Mouse (Mus musculus) hematopoietic stem cell, adult 5-6 weeks (primary cell): ENCODE measurements at regions not wholly inside any gene's neighbourhood (a gene's known extent, or its start where the extent isn't known, plus 50 kb on each side); places are given as distances from the start of the nearest gene placed in this dataset.

Experiments
- ATAC-seq, 2 experiments: fragments of 125-278 bp in 1 of 2; replicated peaks in 1 of 2; 2 replicates each; pipeline ENCODE4 v1.8.0; 2016 to 2017; ENCODE audit warnings: inconsistent platforms in 2 of 2, mild to moderate bottlenecking in 2 of 2, moderate number of reproducible peaks in 2 of 2, low read depth in 1 of 2, moderate TSS enrichment in 1 of 2; ENCODE audit not compliant: low FRiP score in 2 of 2, poor library complexity in 2 of 2, severe bottlenecking in 2 of 2, insufficient read depth in 1 of 2, low TSS enrichment in 1 of 2

GRCm38 (mm10) chr5:133660351-133660750 lies 439.2 kb upstream of the Castor2 start:
- ATAC-seq, result no peak

GRCm38 (mm10) chr5:133656837-133657236 lies 442.7 kb upstream of the Castor2 start:
- ATAC-seq, result no peak

- no peak for ATAC-seq
Observed at GRCm38 (mm10) chr5:133653431-133653830, 446.1 kb upstream of the Castor2 start.

- no peak for ATAC-seq
Observed at GRCm38 (mm10) chr5:133650246-133650645, 449.3 kb upstream of the Castor2 start.

- no peak for ATAC-seq
Observed at GRCm38 (mm10) chr5:133645696-133646195, 453.8 kb upstream of the Castor2 start.

- no peak for ATAC-seq
Observed at GRCm38 (mm10) chr5:133643326-133643725, 456.2 kb upstream of the Castor2 start.

GRCm38 (mm10) chr5:133634481-133634880 lies 465.0 kb upstream of the Castor2 start:
- ATAC-seq, result no peak

GRCm38 (mm10) chr5:133631812-133632211 lies 467.7 kb upstream of the Castor2 start:
- ATAC-seq, result no peak

GRCm38 (mm10) chr5:133619347-133619746 lies 480.2 kb upstream of the Castor2 start:
- ATAC-seq, result no peak

- ATAC-seq, result no peak
Observed at GRCm38 (mm10) chr5:133601241-133601739, 498.2 kb upstream of the Castor2 start.

GRCm38 (mm10) chr5:133600630-133601029 lies 498.9 kb upstream of the Castor2 start:
- ATAC-seq, result no peak

GRCm38 (mm10) chr5:133598105-133598504 lies 501.4 kb upstream of the Castor2 start:
- no peak for ATAC-seq

GRCm38 (mm10) chr5:133586492-133586891 lies 513.0 kb upstream of the Castor2 start:
- no peak for ATAC-seq

GRCm38 (mm10) chr5:133585181-133585580 lies 514.3 kb upstream of the Castor2 start:
- ATAC-seq, result no peak

GRCm38 (mm10) chr5:133576595-133576994 lies 522.9 kb upstream of the Castor2 start:
- no peak for ATAC-seq

GRCm38 (mm10) chr5:133569096-133569495 lies 530.4 kb upstream of the Castor2 start:
- ATAC-seq, result no peak

GRCm38 (mm10) chr5:133566506-133566905 lies 533.0 kb upstream of the Castor2 start:
- ATAC-seq, result no peak

- ATAC-seq, result no peak
Observed at GRCm38 (mm10) chr5:133550657-133551056, 548.9 kb upstream of the Castor2 start.

GRCm38 (mm10) chr5:133542217-133542616 lies 557.3 kb upstream of the Castor2 start:
- ATAC-seq, result no peak
